Mouse (Mus musculus) ES-CJ7 (cell line): Measurements from ENCODE around the gene Sdr42e1.
A peak's percentile ranks its signal among the peaks of the same experiment; 100 is the strongest.

Source experiments
- DNase-seq: peaks from one replicate; pipeline ENCODE4 v3.0.0; 2011; ENCODE audit warnings: low read depth, low spot score

Sdr42e1 gene

DNA sequence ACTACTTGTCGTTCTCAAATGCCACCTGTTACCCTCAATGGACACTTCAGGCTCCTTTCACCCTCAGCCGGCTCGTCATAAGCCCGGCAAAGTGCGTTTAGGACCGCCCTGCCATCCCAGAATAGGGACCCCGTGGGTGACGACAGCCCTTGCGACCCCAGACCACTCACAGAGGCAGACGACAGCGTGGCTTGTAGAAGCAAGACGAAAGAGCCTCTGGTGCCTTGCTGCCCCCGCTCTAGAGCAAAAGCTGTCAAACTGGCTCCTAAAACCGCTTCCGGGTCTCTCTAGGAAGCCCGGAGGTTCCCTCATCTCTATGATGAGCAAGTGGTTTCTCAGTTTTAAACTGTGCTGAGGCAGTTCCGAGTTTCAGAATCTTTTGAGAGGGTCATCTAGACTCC lies at the start of gene Sdr42e1:
Gene Sdr42e1 (minus strand): TSS at position 260 of the 401 bp plus-strand sequence.
- DNase-seq: peak; percentile 50

DNA sequence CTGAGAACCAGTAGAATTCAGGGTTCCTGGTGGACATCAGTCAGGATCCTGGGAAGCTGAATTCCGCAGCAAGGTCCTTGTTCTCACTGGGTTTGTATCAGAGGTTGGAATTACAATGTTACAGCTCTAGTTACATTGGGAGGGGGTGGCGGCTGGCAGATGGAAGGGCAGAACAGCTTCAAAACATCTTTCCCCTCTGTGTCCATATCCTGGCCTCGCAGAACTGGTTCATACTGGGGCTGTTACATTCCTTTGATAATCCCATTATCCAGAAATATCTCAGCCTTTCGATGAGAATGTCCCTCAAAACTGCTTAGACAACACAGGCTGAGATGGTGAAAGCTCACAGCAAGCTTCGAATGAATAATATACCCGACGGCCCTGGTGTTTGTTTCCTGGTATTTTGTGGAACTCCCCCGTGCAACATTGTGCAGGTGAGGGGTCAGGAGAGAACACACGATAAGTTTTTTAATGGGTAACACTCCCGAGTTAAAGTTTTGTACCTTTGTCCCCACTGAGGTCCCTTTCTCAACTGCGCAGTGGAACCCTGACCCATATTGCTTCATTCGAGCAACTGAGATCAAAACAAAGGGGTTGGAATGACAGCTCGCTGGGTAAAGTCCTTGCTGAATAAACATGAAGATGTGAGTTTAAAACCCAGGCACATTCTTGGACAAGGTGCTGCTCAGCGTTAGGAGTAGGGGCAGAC lies 44.8 kb upstream of the Sdr42e1 start:
- no peak for DNase-seq

DNA sequence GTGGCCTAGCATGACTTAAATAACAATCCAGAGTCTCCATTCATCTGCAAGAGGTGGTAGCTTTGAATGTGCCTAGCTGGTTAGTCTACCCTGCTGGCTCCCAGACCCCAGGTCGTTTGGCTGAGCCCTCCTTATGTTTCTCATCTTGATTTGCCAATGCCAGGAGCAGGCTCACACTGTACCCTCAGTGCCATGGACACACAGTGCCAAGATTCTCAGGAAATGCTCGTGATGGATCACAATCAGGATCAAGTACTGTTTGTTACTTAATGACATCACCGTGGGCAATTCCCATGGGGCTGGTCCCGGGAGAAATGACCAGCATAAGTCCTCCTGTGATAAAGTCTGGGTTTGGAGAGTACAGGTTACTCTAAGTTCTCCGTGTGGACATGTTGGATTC lies 42.4 kb upstream of the Sdr42e1 start:
- DNase-seq: peak; percentile 16

DNA sequence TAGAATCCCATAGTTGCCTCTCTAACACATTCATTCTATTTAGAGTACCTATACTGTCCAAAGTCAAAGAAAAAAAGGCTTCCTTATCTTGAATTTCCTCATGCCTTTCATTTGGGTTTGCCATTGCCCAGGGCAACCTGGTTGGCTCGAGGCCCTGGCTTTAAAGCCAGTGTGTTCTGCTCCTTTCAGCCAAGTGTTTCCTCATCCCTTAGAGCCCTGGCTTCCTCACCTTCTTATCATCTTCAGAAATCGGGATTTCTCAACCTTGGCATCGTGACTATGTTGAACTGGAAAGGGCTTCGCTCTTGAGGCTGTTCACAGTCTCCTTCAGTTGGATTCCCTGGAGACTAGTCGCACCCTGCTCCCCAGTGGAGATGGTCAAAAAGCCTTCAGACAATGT lies 41.1 kb upstream of the Sdr42e1 start:
- DNase-seq: no peak

DNA sequence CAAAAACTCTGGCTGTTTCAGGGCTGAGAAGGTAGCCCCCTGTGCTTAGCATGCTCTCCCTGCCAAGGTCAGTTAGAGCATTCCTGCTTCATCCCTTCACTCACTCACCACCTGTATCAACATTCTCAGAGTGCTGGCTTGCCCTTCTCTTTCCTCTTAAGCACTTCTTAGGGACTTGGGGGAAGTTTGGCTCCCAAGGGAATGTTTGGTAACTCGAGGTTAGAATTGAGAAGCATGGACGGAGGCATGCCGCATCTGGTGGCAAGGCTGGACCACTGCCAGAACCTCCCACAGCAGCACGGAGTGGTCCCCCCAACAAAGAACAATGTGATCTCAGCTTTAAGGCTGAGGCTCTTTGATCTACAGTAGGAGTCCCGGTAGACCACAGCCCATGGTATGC lies 38.7 kb upstream of the Sdr42e1 start:
- no peak for DNase-seq

DNA sequence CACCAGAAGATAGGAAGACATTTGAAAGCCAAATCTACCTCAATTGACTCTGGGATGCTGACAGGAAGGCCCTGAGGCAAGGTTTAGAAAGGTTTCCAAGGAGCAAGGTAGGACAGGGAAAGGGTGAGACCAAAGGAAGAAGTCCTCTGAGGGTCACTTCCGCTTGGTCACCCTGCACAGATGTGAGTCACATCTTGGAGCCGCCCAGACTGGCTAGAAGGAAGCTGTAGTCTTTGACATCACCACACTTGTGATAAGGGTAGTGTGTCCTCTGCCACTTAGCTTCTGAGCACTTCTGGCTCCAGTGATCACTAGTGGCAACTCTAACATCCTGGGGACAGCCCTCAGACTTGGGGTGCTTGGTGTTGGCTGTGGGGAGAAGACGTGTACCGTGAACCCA lies 32.7 kb upstream of the Sdr42e1 start:
- no peak for DNase-seq

DNA sequence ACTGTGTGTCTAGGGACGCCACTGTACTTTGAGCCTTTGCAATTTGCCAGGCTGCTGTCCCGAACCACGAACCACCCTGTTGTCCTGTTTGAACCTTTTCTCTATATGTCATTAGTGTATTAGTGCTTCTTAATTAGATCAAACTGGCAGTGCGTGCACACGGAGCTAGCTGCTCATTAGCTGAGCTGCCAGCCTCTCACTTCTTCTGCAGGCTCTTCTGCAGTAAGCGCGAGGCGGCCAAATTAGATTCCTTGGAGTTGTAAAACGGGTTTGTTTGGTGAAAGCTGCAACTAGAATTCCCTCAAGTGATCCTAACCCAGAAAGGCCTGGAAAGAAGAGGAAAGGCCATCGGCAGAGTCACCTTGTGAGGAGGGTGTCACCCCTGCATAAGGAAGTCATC lies 29.2 kb upstream of the Sdr42e1 start:
- no peak for DNase-seq

DNA sequence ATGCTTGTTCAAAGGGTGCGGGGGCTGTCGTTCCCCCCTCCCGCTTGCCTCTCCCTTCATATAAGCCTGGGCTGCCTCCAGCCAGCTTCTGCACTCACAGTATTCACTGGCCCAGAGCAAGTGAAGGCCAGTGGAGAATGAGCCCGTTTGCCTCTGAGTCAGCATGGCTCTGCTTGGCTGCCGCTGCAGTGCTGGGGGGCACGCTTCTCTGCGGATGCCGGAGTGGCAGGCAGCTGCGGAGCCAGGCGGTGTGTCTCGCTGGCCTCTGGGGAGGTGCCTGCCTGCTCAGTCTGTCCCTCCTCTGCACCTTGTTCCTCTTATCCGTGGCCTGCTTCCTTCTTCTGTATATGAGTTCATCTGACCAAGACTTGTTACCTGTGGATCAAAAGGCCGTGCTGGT lies 28.4 kb upstream of the Sdr42e1 start, which contains the start of gene Hsd17b2:
Gene Hsd17b2 (plus strand): TSS at position 46 of the 400 bp plus-strand sequence.
- no peak for DNase-seq

DNA sequence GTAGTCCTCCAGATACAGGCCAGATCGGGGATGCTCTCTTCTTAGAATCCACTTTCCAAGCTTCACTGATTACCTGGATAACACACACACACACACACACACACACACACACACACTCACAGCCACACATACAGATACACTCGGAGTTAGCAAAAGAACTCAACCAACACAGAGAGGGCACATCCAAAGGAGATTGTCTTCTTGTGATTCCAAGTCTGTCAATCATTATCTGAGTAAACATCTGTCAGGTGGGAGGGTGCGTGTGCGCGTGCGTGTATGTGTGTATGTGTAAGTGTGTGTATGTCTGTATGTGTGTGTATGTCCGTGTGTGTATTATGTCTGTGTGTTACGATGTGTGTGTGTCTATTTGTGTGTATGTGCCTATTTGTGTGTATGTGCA lies 27.8 kb upstream of the Sdr42e1 start:
- DNase-seq: no peak

DNA sequence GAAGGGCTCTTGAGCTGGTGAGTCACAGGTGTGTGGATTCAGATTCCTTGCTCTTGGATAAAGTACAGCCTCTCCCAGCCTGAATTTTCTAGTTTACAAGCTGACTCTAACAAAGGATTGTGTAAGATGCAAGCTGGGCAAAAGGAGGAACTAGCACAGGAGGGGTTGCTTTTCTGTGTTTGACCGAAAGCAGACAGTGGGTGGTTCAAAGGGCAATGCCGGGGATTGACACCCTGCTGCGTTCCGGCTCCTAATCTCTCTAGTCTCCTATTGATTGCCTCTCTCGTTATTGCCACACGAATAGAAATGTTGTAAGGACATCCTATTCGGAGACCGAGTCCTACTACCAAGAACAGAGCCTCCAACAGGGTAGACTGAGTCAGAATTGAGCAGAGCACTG lies 27.2 kb upstream of the Sdr42e1 start:
- DNase-seq: peak; percentile 33

DNA sequence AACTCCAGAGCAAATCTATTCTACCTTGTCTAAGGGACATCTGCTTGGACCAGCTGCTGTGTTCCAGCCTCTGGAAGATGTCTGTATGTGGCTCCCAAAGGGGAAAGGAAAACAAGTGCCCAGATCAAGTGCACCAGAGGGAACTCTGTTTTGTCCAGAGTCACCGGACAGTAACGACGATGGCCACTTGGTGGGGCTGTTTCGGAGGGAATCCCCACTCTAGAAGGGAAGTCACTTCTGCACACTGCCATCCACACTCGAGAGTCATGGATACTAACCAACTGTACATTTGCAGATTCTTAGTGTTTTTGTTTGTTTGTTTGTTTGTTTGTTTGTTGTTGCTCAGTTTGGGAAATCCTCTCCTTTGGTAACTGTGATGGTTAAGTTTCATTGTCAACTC lies 23.8 kb upstream of the Sdr42e1 start:
- peak; percentile 39 for DNase-seq

DNA sequence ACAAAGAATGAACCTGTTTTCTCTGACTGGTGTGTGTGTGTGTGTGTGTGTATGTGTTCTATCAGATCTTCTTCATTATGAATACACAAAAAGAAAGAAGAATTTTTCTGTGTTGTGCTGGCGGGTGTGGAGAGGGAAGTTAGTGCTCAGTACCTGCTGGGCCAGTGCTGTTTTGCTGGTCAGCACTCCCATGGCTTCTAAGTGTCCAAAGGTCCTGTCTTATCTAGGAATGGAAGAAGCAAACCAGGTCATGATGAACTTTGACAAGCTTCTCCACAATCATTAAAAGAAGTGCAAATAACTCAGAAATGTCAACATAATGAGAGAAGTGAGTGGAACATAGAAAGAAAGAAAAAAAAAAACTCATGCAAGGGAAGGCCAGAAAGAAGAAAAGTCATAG lies 22.1 kb upstream of the Sdr42e1 start:
- no peak for DNase-seq

DNA sequence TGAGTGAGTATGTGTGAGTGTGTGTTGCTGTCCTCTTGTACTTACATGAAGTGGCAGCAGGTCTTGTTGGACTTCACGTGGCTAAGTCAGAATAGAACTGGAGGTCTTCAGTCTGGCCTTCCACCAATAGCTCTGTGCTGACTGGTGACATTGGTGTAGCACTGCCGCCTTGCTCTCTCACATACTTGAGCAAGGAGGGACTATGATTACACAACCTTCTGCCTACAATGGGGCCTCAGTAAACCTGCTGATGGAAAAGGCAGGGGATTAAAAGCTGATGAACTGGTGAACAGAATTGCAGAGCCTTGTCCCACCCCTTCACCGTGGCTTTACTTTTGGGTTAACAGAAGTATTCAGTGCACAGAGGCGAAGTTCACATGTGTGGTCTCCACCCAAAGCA lies 18.6 kb upstream of the Sdr42e1 start:
- no peak for DNase-seq

DNA sequence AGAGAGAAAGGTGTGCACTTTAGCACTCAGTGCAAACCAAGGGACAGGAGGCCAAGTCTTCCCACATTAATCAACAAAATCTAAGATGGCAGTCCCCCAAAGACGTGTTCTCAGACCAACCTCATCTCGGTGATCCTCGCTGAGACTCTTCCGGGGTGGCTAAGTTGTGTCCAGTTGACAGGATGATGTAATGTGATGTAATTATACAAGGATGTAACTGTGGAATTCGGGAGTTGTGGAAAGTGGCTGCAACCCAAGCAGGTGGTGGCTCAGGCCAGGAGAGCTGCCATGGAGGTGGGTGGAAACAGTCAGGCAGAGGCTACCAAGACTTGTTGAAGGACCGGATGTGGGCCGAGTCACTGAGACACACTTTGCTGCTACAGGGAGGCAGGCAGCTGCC lies 14.4 kb upstream of the Sdr42e1 start:
- no peak for DNase-seq

DNA sequence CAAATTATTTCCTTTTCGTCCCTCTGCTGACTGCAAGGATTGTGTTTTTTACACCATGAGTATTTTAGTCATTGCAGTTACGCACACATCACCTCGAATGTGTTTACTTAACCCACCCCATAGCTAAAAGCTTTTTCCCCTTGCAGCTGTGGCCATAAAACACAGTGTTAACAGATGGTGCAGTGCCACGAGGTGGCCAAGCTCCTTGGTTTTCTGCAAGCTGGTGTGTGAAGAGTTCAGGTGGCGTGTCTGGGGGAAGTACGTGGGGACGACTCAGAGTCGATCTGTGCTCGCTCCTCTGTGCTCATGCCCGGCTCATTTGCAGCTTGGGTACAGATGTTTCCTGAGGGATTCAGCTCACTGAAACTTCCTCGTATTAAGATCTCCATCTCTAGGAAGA lies 11.0 kb upstream of the Sdr42e1 start:
- no peak for DNase-seq

DNA sequence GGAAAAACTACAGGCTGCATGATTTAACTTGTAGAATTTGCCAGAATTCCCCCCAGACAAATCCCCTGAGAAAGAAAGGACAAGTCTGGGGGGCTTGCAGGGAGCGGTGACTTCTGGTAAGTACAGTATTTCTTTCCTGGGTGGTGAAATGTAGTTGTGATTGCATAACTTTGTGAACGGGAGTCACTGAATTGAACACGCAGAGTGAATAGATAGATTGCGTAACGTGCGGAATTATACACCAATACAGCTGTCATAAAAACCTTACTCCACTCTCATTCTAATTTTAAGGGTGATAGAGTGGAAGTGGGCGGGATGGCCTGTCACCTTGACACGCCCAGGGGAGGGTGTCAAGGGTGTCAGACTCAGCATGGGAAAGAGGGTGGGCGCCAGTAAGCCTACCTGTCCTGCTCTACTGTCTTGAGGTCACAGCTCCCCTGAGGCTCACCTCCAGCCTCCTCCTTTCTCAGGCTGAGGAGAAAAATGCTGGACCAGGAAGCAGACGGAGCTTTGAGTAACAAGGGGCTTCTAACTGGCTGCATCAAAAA lies 10.5 kb upstream of the Sdr42e1 start:
- DNase-seq: no peak

DNA sequence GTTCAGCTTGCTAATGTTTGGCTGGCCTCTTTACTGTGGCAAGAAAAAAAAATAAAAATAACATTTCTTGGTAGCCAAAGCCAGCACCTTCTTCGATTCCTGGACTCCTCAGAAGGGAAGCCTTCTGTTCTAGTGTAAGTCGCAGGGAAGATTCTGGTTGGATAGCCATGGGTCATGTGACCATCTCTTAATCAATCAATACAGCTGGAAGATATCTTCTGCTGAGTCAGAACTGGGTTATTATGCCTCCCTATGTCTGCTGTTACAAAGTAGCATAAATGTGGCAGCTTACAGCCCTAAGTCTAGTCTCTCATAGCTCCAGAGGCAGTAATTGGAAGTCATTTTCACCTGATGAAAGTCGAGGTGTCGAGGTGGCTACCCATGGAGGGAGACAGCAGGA lies 5.2 kb upstream of the Sdr42e1 start:
- no peak for DNase-seq

DNA sequence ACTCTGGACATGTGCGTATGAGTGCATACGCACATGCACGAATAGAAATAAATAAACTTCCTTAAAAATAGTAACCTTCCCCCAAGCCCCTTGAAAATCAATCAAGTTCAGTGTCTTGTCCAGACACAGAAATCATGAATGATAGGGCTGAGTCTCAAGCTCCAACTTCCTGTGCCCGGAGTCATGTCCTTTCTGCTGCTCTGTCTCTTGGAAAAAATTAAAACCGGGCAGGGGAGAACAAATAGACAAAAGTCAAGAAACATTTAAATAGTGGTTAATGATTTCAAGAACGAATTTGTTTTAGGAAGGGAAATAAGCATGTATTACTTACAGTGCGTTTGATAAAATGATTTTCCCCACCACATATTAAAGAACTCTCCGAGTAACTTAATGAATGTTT lies 3.5 kb upstream of the Sdr42e1 start:
- DNase-seq: no peak

DNA sequence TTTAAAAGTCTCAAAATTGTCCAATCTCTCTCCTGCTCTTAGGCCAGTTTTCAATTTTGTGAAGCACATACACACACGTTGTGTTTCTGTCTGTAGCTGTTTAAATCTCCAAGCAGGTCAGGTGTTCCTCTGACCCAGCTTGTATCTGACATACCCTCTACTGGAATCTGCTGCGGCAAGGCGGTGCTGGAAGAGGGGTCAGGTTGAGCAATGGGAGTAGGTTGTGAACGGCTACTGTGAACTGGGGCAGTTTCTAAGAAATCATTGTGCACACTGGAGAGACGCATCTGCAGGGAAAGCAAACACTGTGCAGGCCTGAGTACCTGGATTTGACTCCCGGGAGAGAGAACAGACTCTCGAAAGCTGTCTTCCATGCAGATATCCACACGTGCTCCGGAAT lies 3.0 kb upstream of the Sdr42e1 start:
- DNase-seq: no peak

DNA sequence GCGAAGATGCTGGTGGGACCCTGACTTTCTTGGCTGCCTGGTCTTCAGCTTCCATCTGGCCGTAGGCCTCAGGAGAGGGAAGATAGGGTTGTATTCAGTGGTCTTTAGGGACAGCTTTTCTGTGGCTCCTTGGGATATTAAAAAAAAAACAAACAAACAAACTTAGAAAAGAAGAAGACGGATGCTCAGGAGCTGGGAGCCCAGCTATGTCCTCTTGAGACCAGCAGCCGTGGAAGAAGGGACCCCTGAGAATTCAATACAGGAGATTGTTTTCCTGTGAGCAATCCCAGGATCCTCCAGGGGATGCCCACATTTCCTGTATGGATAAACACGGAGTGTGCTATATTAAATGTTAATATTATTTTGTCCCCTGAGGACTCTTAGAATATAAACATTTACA lies 1.7 kb upstream of the Sdr42e1 start:
- no peak for DNase-seq

DNA sequence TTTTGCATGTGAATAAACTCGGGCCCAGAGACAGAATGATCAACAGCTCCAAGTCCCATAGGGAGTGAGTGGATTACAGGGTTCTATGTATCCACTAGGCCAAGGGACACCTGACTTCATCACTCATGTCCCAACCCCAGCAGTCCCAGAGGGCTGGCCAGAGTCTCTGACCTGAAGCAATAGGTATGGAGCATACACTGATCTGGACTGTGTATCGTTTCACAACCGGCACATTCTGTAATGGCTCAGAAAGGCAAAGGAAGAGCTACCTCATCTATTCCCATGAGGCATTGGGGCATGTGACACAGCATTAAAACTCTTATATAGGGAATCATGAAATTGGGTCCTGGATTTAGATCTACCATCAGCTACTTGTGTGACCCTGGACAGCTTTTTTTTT lies 931 bp downstream of the Sdr42e1 start:
- DNase-seq: no peak

DNA sequence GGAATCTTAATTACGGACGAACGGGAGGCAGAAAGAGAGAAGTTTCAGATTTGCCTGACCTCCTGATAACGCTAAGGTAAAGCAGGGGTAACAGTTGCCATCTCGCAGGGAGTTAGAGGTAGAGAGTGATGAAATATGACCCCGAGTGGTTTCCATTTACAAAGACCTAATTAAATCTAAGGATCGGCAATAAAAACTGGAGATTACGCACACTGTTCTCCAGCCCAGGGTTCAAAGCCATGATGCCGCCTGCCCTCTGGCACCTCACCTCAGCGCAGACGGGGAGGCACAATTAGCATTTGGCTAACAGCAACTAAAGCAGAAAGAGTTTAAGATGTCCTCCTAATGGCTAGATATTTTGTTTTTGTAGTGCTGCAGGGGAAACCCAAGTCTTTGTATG lies 3.0 kb downstream of the Sdr42e1 start:
- DNase-seq: no peak

DNA sequence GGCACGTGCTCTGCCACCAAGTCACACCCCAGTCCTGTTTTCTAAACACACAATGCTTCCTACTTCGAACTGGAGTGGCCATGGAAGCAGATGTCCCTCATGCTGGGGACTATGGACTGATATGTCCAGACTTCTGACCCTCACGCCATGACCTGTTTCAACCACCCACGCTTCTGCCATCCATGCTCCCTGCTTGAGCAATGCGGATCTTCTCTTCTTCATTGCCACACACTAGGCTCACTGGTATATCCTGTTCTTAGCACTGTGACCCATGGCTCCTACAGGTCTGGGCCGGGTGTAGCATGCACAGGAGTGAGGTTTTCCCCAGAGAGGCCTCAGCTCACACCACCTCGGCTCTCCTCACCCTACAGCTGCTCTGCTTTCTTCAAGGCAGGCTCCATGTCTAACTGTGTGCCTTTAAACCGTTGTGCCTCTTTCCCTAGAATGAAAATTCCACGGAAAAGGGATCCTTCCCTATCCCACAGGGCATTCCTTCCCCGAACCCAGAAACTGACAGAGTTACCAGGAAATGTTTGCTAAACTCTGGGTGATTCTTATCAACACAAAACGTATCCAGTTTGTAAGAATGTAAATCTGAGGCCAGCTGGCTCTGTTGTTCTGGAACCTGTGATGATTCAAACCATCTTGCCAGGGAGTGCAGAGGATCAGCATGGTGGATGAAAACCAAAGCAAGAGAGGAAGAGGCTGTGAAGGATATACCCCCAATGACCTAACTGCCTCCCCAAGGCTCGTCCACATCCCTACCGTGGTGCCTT lies 6.0 kb downstream of the Sdr42e1 start:
- DNase-seq: no peak
